Mouse (Mus musculus) CH12.LX (cell line): ENCODE measurements around the gene Tekt5. TPM values are rescaled to one million over a fixed set of nuclear protein-coding genes. Genes with fewer than 3 reads are reported as not detected.

Experiments
- DNase-seq: peaks from one replicate; pipeline ENCODE4 v3.0.0-alpha.2; 2013; ENCODE audit errors: extremely low read depth
- H3K27ac ChIP-seq: 2 replicates; pipeline ENCODE4 v1.5.1; 2012; ENCODE audit warnings: low read depth, mild to moderate bottlenecking, control low read depth, moderate library complexity; ENCODE audit not compliant: insufficient read depth
- H3K27me3 ChIP-seq: replicated peaks from 2 replicates; pipeline ENCODE3; 2012; ENCODE audit warnings: inconsistent platforms
- H3K36me3 ChIP-seq, 2 experiments: replicated peaks in 1 of 2; 2 replicates each; pipeline versions ENCODE3 to v1.6.1; 2012; ENCODE audit warnings: inconsistent platforms in 1 of 2, low read length in 1 of 2, mild to moderate bottlenecking in 1 of 2, mixed read lengths in 1 of 2, moderate library complexity in 1 of 2; ENCODE audit not compliant: control insufficient read depth in 1 of 2, insufficient read depth in 1 of 2
- H3K4me1 ChIP-seq, 2 experiments: 2 replicates each; pipeline ENCODE4 v1.6.1; 2012; ENCODE audit warnings: inconsistent platforms in 1 of 2, moderate library complexity in 1 of 2; ENCODE audit not compliant: insufficient read depth in 2 of 2, control insufficient read depth in 1 of 2
- H3K4me2 ChIP-seq: 2 replicates; pipeline ENCODE4 v1.6.1; 2012; ENCODE audit warnings: low read depth, mild to moderate bottlenecking, control low read depth; ENCODE audit not compliant: poor library complexity, insufficient read depth, severe bottlenecking
- H3K4me3 ChIP-seq, 3 experiments: fragments of 150-350 bp in 1 of 3; sonication (generic) in 1 of 3; replicated peaks in 1 of 3; 2 replicates each; pipeline versions ENCODE3 to v1.5.1; 2011 to 2012; ENCODE audit warnings: low read depth in 2 of 3, low read length in 2 of 3, mild to moderate bottlenecking in 2 of 3, moderate library complexity in 2 of 3, control low read depth in 1 of 3, improper control_type of control experiment in 1 of 3, inconsistent platforms in 1 of 3, mixed read lengths in 1 of 3; ENCODE audit not compliant: poor library complexity in 1 of 3
- H3K79me2 ChIP-seq: replicated peaks from 2 replicates; pipeline ENCODE4 v1.6.1; 2012; ENCODE audit warnings: mild to moderate bottlenecking, moderate library complexity; ENCODE audit not compliant: control insufficient read depth, poor library complexity, insufficient read depth, severe bottlenecking; ENCODE audit errors: extremely low read depth
- H3K9ac ChIP-seq: 2 replicates; pipeline ENCODE4 v1.6.1; 2012; ENCODE audit warnings: low read depth, mild to moderate bottlenecking, control low read depth, moderate library complexity; ENCODE audit not compliant: insufficient read depth
- H3K9me3 ChIP-seq: replicated peaks from 2 replicates; pipeline ENCODE3; 2012; ENCODE audit warnings: low read length, inconsistent platforms, mixed read lengths
- BHLHE40 ChIP-seq: IDR thresholded peaks from 2 replicates; pipeline ENCODE4 v1.6.1; 2011; ENCODE audit warnings: mild to moderate bottlenecking, low read depth, low read length, improper control_type of control experiment
- CHD2 ChIP-seq: IDR thresholded peaks from 2 replicates; pipeline ENCODE4 v1.6.1; 2011; ENCODE audit warnings: low read length, improper control_type of control experiment
- CTCF ChIP-seq, 2 experiments: IDR thresholded peaks in 1 of 2; conservative IDR thresholded peaks in 1 of 2; 2 replicates each; pipeline ENCODE4 v1.5.1; 2011 to 2012; ENCODE audit warnings: low read depth in 2 of 2, low read length in 2 of 2, improper control_type of control experiment in 1 of 2, inconsistent platforms in 1 of 2, mild to moderate bottlenecking in 1 of 2, moderate library complexity in 1 of 2
- EP300 ChIP-seq: IDR thresholded peaks from 2 replicates; pipeline ENCODE4 v1.6.1; 2011; ENCODE audit warnings: low read length, improper control_type of control experiment
- HCFC1 ChIP-seq: IDR thresholded peaks from 2 replicates; pipeline ENCODE4 v1.6.1; 2012; ENCODE audit warnings: low read depth, mild to moderate bottlenecking, inconsistent platforms, low read length, improper control_type of control experiment
- JUN ChIP-seq: IDR thresholded peaks from 2 replicates; pipeline ENCODE4 v1.6.1; 2011; ENCODE audit warnings: low read depth, mild to moderate bottlenecking, low read length, improper control_type of control experiment, moderate library complexity; ENCODE audit not compliant: insufficient read depth
- MAFK ChIP-seq: IDR thresholded peaks from 2 replicates; pipeline ENCODE4 v1.6.1; 2011; ENCODE audit warnings: low read length, improper control_type of control experiment; ENCODE audit not compliant: insufficient replicate concordance
- MAX ChIP-seq: IDR thresholded peaks from 2 replicates; pipeline ENCODE4 v1.6.1; 2011; ENCODE audit warnings: low read length, improper control_type of control experiment
- MEF2A ChIP-seq: IDR thresholded peaks from 2 replicates; pipeline ENCODE4 v1.6.1; 2014; ENCODE audit warnings: low read depth, mild to moderate bottlenecking, inconsistent platforms, low read length, improper control_type of control experiment, borderline replicate concordance
- MYC ChIP-seq: IDR thresholded peaks from 2 replicates; pipeline ENCODE4 v1.6.1; 2011; ENCODE audit warnings: low read depth, mild to moderate bottlenecking, improper control_type of control experiment, low read length
- NELFE ChIP-seq: IDR thresholded peaks from 2 replicates; pipeline ENCODE4 v1.6.1; 2011; ENCODE audit warnings: low read depth, low read length, improper control_type of control experiment
- PAX5 ChIP-seq: IDR thresholded peaks from 2 replicates; pipeline ENCODE4 v1.6.1; 2012; ENCODE audit warnings: low read length, inconsistent platforms, mixed read lengths
- POLR2A ChIP-seq: IDR thresholded peaks from 2 replicates; pipeline ENCODE4 v1.6.1; 2011; ENCODE audit warnings: low read depth, mild to moderate bottlenecking, improper control_type of control experiment, low read length
- POLR2AphosphoS2 ChIP-seq: IDR thresholded peaks from 2 replicates; pipeline ENCODE4 v1.6.1; 2011; ENCODE audit warnings: low read depth, low read length, improper control_type of control experiment
- RAD21 ChIP-seq: IDR thresholded peaks from 2 replicates; pipeline ENCODE4 v1.6.1; 2011; ENCODE audit warnings: low read depth, mild to moderate bottlenecking, low read length, improper control_type of control experiment, moderate library complexity
- RCOR1 ChIP-seq: conservative IDR thresholded peaks from 2 replicates; pipeline ENCODE4 v1.6.1; 2012; ENCODE audit warnings: low read depth, mild to moderate bottlenecking, inconsistent platforms, low read length, improper control_type of control experiment
- SIN3A ChIP-seq: IDR thresholded peaks from 2 replicates; pipeline ENCODE4 v1.6.1; 2012; ENCODE audit warnings: low read length, improper control_type of control experiment, inconsistent platforms
- SMC3 ChIP-seq: IDR thresholded peaks from 2 replicates; pipeline ENCODE4 v1.6.1; 2011; ENCODE audit warnings: low read depth, low read length, improper control_type of control experiment
- TCF12 ChIP-seq: IDR thresholded peaks from 2 replicates; pipeline ENCODE4 v1.6.1; 2014; ENCODE audit warnings: low read depth, mild to moderate bottlenecking, inconsistent platforms, low read length, improper control_type of control experiment
- UBTF ChIP-seq: IDR thresholded peaks from 2 replicates; pipeline ENCODE4 v1.6.1; 2012; ENCODE audit warnings: low read depth, mild to moderate bottlenecking, inconsistent platforms, low read length, improper control_type of control experiment, moderate library complexity
- USF1 ChIP-seq: IDR thresholded peaks from 2 replicates; pipeline ENCODE4 v1.6.1; 2014; ENCODE audit warnings: low read depth, mild to moderate bottlenecking, inconsistent platforms, low read length, improper control_type of control experiment
- ZC3H11A ChIP-seq: IDR thresholded peaks from 2 replicates; pipeline ENCODE4 v1.6.1; 2012; ENCODE audit warnings: low read depth, mild to moderate bottlenecking, inconsistent platforms, low read length, improper control_type of control experiment
- ZMIZ1 ChIP-seq: IDR thresholded peaks from 2 replicates; pipeline ENCODE4 v1.6.1; 2012; ENCODE audit warnings: low read depth, mild to moderate bottlenecking, inconsistent platforms, low read length, improper control_type of control experiment
- ZNF384 ChIP-seq: IDR thresholded peaks from 2 replicates; pipeline ENCODE4 v1.6.1; 2012; ENCODE audit warnings: low read depth, low read length, improper control_type of control experiment, inconsistent platforms
- dilution Hi-C: fragments of 300-500 bp; cut with MboI; formaldehyde crosslinking; loops from 2 replicates; pipeline ENCODE4 v1.14.3; 2020; ENCODE audit warnings: low sequenced_read_pairs; ENCODE audit not compliant: extremely low pct_unique_long_range_greater_than_20kb, extremely low pct_ligation_motif_present
- in situ Hi-C: fragments of 300-500 bp; cut with MboI; formaldehyde crosslinking; loops from 3 replicates; pipeline ENCODE4 v1.14.3; 2019; ENCODE audit warnings: low sequenced_read_pairs, low pct_ligation_motif_present, low pct_unique_long_range_greater_than_20kb, mixed read lengths
- polyA plus RNA-seq: library from polyadenylated mRNA; unstranded; fragments of >175 nt; gene quantifications from 2 replicates; pipeline ENCODE4 v1.2.1, GENCODE M21; 2012; ENCODE audit warnings: low read depth; ENCODE audit not compliant: insufficient read length
- total RNA-seq, 2 experiments: library from RNA; depleted of rRNA; stranded (reverse); fragments of 300-350 nt in 1 of 2; fragments of >200 nt in 1 of 2; gene quantifications; 2 replicates each; pipeline ENCODE4 v1.2.3; 2012 to 2014

Tekt5 gene
- total and polyA plus RNA-seq, 3 experiments, result 0.17 TPM; not detected in 2

GRCm38 (mm10) chr16:10417723-10418259, 22.5 kb upstream of the Tekt5 start (continued):
- TF ChIP-seq UBTF, result no peak
- TF ChIP-seq EP300, result peak; percentile 88
- no peak for TF ChIP-seq USF1
- TF ChIP-seq TCF12, result peak; percentile 61; the same call in 1 of the 2 replicates
- no peak; the same call in none of the 2 replicates for TF ChIP-seq BHLHE40
- TF ChIP-seq RCOR1, result no peak
- TF ChIP-seq SMC3, result 0 out of 2 replicates have a peak, but pooled peaks have one; percentile 3
- peak; percentile 97 for TF ChIP-seq ZNF384
- TF ChIP-seq NELFE, result no peak
- TF ChIP-seq ZC3H11A, result no peak

GRCm38 (mm10) chr16:10416866-10417265, 21.6 kb upstream of the Tekt5 start:
- TF ChIP-seq HCFC1 (no peak), RAD21 (peak; percentile 66), POLR2A (no peak), MAX (no peak), ZMIZ1 (no peak), SMC3 (peak; percentile 69), TCF12 (0 out of 2 replicates have a peak, but pooled peaks have one; percentile 11), EP300 (no peak), JUN (no peak), MYC (0 out of 2 replicates have a peak, but pooled peaks have one; percentile 16), CHD2 (no peak), CTCF (conservative IDR thresholded peaks at IDR 0.05 in 1 of 2, IDR thresholded peaks at IDR 0.05 in 1 of 2; ENCODE audit: low read depth in 2 of 2, low read length in 2 of 2) (peak; percentile 71 to 99), PAX5 (no peak), SIN3A (no peak), MAFK (no peak), ZNF384 (no peak), MEF2A (0 out of 2 replicates have a peak, but pooled peaks have one; percentile 20), POLR2AphosphoS2 (no peak; the same call in 1 of the 2 replicates)
- Histone ChIP-seq H3K79me2 (peaks cover 14% of the 10 kb centered on the region), H3K9me3 (peaks cover 7% of the 10 kb centered on the region), H3K4me3 (no peak overlapping the region), H3K4me2 (no peak overlapping the region), H3K4me1 (peaks cover 31 to 94% of the 10 kb centered on the region in 2 experiments), H3K27ac (0 out of 2 replicates have a peak overlapping the region, but pooled peaks have one; percentile 40), H3K27me3 (no peaks in the 10 kb centered on the region), H3K9ac (no peak overlapping the region), H3K36me3 (peaks cover 81 to 90% of the 10 kb centered on the region in 2 experiments)
- in situ Hi-C loops (loop anchor here (5.0 kb wide), 1 partner anchor 100 kb away; no protein-coding TSS in a partner anchor), dilution Hi-C loops (no loop called here)
- DNase-seq, result no peak
